Mouse (Mus musculus) layer of hippocampus, adult 9-10 months (tissue): ENCODE data around the gene Gtf3c2.
"Not testable (repeated sequence)": the region's sequence is repeated elsewhere in the genome, so short reads cannot be mapped to it uniquely, and the experiment has no call there.

ENCODE experiments used
- DNase-seq: peaks from one replicate; pipeline ENCODE4 v3.0.0; 2022; ENCODE audit warnings: low spot score

Gtf3c2 gene

DNA sequence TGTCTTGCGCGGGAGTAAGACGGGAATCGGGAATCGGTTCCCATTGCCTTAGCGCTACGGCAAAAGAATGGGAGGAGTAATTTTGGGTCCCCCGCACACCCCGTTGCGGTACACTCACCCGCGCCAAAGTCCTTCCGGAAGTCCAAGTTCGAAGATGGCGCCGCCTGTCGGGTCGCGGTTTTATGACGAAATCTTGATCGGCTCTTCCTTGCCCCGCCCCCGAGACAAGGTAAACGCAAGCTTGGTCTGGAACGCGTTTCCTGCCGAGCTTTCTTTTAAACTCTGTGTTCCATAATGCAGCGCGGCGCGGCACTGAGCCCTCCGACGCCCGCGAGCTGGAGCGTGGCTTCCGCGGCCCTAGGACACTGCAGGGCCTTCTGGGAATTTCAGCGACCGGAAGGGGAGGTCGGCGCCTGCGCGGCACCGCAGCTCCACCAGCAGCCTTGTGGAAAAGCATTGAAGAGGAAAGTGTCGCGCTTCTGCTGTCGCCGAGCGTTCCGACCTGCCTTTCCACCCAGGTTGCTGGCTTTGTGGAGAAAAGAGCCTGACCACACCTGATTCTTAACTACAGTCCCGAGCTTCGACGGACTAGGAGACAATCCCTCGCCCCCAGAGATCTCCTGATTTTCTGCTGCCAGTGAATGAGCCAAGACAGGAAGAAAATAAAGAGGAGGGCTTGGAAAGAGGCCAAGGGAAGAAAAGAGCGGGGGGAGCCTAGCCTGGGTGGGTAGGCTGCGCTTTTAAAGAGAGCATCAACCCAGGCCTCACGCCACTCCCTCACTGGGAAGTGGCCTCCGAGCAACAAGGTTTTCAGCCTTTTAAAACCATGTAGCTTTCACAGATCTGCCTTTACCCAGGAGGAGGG is at the start of gene Gtf3c2, which contains the start of gene Gm29609:
TSS of gene Gtf3c2 (minus strand) at position 379 of the 865 bp plus-strand sequence.
TSS of gene Gm29609 (minus strand) at position 146 of the 865 bp plus-strand sequence.
- DNase-seq = peak; percentile 92

GRCm38 (mm10) chr5:31226641-31227040 is 46.7 kb upstream of the Gtf3c2 start:
- no peak for DNase-seq

GRCm38 (mm10) chr5:31222696-31223095 is 42.8 kb upstream of the Gtf3c2 start:
- no peak for DNase-seq

GRCm38 (mm10) chr5:31221304-31221945 is 41.5 kb upstream of the Gtf3c2 start:
- no peak for DNase-seq

DNA sequence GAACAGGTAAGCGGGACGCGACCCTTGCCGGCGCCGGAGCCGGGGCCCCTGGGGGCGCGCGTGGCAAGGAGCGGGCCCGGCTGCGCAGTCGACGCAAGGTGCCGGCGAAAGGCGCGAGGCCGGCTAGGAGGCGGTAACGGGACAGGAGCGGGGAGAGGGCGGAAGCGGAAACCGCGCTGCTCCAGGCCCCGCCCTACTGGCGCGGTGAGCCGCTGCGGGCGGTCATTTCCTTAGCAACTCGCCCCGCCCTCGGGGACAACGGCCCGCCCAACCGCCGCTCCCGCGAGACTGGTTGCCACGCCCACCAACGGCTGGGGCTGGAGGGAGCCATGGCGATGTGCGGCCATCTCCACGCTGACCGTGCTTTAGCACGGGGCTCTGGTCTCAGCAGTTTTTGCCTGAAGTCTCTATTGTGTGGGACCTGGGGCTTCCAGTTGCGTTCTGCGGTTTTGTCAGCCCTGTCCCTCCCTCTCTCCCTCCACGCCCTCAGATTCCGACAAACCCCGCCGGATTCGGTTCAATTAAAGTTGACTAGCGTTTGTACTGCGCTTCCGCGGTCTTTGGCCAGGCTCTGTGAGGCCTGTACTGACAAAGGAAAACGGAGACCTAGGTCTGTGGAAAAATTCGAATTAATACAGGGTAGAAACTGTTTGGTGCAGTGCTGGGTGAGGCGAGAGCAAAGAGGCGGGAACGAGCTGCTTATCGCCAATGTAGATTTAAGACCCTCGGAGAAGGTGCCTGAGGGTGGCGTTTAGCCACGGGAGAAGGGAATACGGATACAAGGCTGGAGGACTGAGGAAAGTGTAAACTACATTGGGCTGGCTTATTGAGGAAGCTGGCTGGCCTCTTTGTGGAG is 40.7 kb upstream of the Gtf3c2 start, which contains the start of gene Ppm1g:
TSS of gene Ppm1g (minus strand) at position 240 of the 856 bp plus-strand sequence.
- peak; percentile 79 for DNase-seq

DNA sequence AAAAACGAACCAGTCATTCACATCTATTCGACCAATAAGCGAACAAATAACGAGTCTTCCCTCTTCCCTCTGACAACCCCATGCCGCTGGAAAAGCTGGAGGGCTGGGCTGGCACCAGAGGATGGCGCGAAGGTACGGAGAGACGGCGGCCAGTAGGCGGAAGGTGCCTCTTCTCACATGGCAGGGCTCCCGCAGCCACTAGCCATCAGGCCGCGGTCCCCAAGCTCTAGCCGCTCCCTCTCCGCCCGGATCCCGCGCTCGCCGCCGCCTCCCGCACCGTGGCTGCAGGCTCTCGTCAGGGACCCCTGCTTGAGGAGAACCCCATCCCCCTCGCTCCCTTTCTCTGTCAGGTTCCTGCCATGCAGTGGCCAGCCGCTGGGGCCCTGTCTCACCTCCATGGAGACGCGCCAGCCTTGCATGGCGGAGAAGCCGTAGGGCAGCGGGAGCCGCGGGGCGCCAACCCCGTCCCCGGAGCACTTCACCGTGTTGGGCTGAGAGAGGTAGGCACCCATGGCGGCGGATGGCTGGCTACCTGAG is 40.0 kb upstream of the Gtf3c2 start:
- no peak for DNase-seq

DNA sequence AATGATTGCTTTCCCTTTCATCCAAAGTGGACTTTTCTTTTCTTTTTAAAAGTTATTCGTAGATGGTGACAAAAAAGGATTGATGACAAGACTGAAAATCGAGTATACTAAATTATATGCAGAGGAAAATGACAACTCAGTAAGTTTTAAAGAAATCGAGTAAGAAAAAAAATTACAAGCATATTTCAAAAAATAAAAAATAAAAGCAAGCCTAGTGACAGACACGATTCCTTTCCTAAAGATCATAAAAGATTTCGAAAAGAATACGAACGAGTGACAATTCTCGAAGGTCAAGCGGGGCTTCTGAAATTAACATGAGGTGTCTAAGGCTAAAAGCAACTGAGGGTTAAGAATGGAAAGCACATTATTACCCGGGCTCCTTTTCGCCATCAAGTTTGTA is 39.5 kb upstream of the Gtf3c2 start:
- DNase-seq = no peak

GRCm38 (mm10) chr5:31219070-31219469 is 39.1 kb upstream of the Gtf3c2 start:
- no peak for DNase-seq

- DNase-seq = no peak
Measured at GRCm38 (mm10) chr5:31218294-31218693, 38.4 kb upstream of the Gtf3c2 start.

DNA sequence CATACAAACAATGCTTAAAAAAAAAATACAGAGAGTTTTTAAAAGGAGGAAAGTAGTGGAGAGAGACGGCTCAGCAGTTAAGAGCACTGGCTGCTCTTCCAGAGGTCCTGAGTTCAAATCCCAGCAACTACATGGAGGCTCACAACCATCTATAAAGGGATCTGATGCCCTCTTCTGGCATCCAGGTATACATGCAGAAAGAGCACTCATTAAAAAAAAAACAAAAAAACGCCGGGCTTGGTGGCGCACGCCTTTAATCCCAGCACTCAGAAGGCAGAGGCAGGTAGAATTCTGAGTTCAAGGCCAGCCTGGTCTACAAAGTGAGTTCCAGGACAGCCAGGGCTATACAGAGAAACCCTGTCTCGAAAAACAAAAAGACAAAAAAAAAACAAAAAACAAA is 36.6 kb upstream of the Gtf3c2 start:
- not testable (repeated sequence) for DNase-seq

DNA sequence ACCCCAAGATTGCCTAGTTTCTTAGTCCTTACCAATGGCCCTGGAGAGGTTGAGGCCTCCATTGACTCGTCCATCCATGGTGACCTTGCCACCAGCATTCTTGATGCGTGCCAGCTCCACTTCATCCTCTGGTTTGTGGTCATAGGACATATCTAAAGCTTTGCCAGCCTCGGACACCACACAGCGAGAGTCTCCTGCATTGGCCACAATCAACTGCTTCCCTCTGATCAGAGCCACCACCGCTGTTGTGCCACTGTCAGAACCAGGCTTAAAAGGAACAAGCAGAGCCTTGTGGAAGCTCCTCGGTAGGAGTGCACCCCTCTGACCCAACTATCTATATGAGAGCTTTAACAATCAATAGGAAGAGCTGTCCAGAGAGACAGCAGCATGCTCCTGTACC is 24.5 kb upstream of the Gtf3c2 start:
- no peak for DNase-seq

DNA sequence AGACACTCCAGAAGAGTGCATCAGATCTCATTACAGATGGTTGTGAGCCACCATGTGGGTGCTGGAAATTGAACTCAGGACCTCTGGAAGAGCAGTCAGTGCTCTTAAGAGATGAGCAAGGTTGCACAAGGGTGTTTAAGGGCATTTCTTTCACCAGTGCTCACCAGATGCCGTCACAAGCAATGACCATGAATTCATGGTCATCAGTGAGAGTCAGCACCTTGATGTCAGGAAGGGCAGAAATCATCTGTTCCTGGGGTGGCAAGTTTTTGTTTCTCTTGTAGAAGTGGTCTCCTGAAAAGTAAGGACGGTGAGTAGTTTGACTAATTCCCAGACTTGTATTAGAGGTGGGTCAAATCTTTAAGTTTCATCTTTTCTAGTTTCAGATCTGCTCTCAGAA is 23.9 kb upstream of the Gtf3c2 start:
- DNase-seq = no peak

GRCm38 (mm10) chr5:31202933-31203332 is 23.0 kb upstream of the Gtf3c2 start:
- DNase-seq = no peak

DNA sequence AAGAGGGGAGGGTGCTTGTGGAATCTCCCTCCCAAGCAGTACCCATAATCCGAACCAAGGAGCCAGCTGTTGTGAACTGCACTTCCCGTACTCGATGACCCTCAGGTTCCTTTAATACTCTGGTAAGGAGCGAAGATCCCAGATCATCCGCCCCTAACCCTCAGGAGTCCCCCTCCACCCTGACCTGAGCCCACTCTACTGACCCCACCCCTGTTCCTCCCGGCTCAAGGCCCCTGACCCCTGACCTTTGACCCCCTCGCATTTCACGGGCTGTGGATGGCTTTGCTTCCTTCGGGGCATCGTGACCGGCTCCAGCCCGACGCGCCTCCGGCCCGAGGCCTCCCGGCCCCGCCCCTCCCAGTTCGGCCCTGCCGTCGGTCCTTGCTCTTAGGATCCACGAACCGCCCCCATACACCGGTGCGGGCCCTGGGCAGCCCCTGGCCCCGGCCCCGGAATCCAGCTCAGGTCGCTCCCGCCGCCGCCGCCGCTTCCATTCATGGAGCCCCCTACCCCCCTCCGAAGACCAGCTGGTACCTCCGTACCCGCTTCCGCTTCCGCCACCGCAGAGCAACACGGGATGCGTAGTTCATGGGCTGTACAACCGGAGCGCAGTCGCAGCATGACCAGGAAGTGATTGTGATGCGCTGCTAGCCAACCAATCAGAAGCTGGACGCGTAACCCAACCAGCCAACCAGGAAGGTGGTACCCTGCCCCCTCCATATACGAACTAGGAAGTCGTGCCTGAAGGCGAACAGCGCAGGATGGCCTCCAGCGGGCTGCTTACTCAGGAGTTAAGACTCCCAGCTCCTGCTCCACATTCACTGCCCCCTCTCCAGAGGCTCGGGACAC is 22.0 kb upstream of the Gtf3c2 start, which contains the start of gene Zfp513:
TSS of gene Zfp513 (minus strand) at position 562 of the 849 bp plus-strand sequence.
- peak; percentile 94 for DNase-seq

DNA sequence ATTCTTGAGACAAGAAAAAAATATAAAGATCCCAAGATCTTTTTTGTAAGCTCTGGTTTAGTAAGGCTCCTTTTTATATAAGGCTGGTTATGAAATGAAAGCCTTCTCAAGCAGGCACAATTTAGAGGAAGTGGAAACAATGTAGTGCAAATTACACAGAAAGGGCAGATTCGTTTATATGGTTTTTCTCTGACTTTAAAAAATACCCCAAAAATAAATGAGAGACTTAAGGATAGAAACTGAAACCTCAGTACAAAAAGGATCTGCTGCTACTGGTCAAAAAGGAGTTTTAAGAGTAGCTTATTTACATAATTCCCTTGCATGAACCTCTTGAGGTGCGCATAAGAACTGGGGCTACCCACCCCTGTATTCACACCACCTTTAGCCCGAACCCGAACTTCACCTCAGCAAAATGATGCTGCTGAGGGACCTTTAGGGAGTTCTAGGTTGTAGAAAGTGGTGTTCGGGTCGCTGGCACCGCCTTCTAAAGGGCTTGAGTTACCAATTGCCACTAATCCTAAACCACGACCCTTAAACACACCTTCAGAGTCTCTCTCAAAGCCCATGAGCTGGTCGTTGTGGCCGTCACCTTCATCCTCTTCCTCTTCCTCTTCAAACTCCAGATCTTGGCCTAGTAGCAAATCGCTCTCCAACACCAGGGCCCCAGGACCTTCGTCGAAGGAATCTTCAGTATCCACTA is 21.2 kb upstream of the Gtf3c2 start:
- DNase-seq = no peak

- no peak for DNase-seq
Measured at GRCm38 (mm10) chr5:31200327-31200768, 20.4 kb upstream of the Gtf3c2 start.

- no peak for DNase-seq
Measured at GRCm38 (mm10) chr5:31199893-31200292, 19.9 kb upstream of the Gtf3c2 start.

GRCm38 (mm10) chr5:31199321-31199892 is 19.5 kb upstream of the Gtf3c2 start:
- no peak for DNase-seq

GRCm38 (mm10) chr5:31198616-31199320 is 18.8 kb upstream of the Gtf3c2 start:
- no peak for DNase-seq
